Mouse (Mus musculus) erythroblast, embryonic 14.5 days (primary cell): Measurements from ENCODE around the gene Golt1b. TPM values are rescaled to one million over a fixed set of nuclear protein-coding genes. Genes with fewer than 3 reads are reported as not detected.

Experiments used
- H3K27me3 ChIP-seq: 2 replicates; pipeline ENCODE4 v1.6.1; 2012; ENCODE audit warnings: inconsistent platforms; ENCODE audit not compliant: control insufficient read depth
- H3K36me3 ChIP-seq: 2 replicates; pipeline ENCODE4 v1.6.1; 2012; ENCODE audit warnings: mild to moderate bottlenecking, inconsistent platforms; ENCODE audit not compliant: control insufficient read depth
- H3K4me1 ChIP-seq: 2 replicates; pipeline ENCODE4 v1.6.1; 2012; ENCODE audit warnings: inconsistent platforms; ENCODE audit not compliant: control insufficient read depth
- H3K4me3 ChIP-seq: replicated peaks from 2 replicates; pipeline ENCODE3; 2012; ENCODE audit warnings: moderate library complexity, mild to moderate bottlenecking, inconsistent platforms
- H3K9me3 ChIP-seq: 2 replicates; pipeline ENCODE4 v1.6.1; 2012; ENCODE audit warnings: low read length, inconsistent platforms, mixed read lengths; ENCODE audit not compliant: control insufficient read depth
- GATA1 ChIP-seq: IDR thresholded peaks from 2 replicates; pipeline ENCODE4 v1.6.1; 2012; ENCODE audit warnings: low read length, inconsistent platforms, mixed read lengths
- TAL1 ChIP-seq: IDR thresholded peaks from 3 replicates; pipeline ENCODE4 v1.6.1; 2012; ENCODE audit warnings: low read length, inconsistent platforms, mixed read lengths
- polyA plus RNA-seq: library from polyadenylated mRNA; stranded (reverse); fragments of >175 nt; gene quantifications from 2 replicates; pipeline ENCODE4 v1.2.3, GENCODE M21; 2012

The Golt1b gene
- polyA plus RNA-seq, 1 experiment: 2.0 TPM

DNA sequence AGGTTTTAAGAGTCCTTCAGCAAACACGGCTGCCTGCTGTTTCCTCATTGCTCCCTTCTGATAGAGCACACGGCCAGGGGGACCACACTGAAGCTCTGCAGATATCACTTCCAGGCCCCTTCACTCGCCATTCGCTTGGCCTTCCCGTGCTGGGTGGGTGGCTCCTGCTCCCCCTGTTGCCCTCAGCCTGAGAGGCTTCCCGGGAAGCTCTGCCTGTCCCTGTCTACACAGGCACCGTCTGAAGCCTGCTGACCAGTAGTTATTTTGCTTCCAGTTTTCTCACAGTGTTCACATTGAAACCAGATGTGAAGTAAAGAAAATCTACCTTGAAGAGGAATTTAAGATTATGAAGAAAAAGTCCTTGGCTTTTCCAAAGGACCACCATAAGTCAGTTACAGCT, 29.9 kb upstream of the Golt1b start:
- H3K4me3 ChIP-seq: no peak overlapping the region
- H3K4me1 ChIP-seq: no peaks in the 10 kb centered on the region; the same call in 1 of the 2 replicates
- no peaks in the 10 kb centered on the region for H3K9me3 ChIP-seq
- H3K36me3 ChIP-seq: peaks cover 54% of the 10 kb centered on the region
- TF ChIP-seq TAL1: no peak
- no peak for TF ChIP-seq GATA1
- H3K27me3 ChIP-seq: no peaks in the 10 kb centered on the region

DNA sequence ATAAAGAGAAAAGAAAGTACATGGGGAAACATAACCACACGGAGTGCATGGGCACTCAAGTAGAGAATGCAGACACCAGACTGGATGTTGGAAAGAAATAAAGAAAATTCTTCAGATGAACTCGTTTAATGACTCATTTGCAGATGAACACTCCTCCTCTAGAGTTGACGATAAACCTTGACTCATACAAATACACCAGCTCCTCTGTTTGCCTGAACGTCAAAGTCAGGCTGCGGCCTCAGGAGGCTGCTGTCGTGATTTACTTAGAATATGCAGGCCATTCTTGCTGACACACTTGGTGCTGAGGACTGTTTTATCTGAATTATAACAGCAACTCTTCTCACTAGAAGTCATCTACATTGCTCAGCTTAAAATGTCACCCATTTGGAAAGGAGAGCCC, 25.0 kb upstream of the Golt1b start:
- TF ChIP-seq GATA1 (no peak), TAL1 (no peak)
- no peaks in the 10 kb centered on the region for H3K9me3 ChIP-seq
- H3K4me1 ChIP-seq: no peaks in the 10 kb centered on the region
- peaks cover 84% of the 10 kb centered on the region for H3K36me3 ChIP-seq
- no peak overlapping the region for H3K4me3 ChIP-seq
- no peaks in the 10 kb centered on the region for H3K27me3 ChIP-seq

DNA sequence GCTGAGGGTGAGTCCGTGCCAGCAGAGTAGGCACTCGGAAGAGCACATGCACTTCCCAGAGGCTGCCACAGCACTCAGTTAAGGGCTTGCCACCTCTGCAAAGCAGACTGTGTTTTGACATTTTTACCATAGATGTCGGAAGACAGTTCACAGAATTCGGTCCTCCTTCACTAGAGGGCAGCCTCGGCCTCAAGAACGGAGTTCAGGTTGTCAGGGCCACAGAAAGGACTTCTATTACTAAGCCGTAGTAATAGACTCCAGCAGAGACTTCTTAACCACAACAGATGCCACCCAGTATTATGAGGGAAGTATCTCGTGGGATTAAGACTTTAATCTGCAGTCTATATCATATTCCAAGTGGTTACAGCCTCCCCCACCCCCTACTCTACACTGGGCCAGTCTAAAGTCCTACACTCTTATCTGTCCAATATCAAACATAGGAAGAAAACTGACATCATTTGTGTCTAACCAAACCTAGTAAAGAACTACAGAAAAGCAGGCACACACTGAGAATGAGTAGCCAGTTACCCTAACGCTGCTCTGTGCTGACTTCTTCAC, 23.9 kb upstream of the Golt1b start:
- Histone ChIP-seq H3K4me3 (no peak overlapping the region), H3K27me3 (no peaks in the 10 kb centered on the region), H3K9me3 (no peaks in the 10 kb centered on the region), H3K36me3 (peaks cover 90% of the 10 kb centered on the region), H3K4me1 (no peaks in the 10 kb centered on the region)
- TF ChIP-seq TAL1 (no peak), GATA1 (no peak)

DNA sequence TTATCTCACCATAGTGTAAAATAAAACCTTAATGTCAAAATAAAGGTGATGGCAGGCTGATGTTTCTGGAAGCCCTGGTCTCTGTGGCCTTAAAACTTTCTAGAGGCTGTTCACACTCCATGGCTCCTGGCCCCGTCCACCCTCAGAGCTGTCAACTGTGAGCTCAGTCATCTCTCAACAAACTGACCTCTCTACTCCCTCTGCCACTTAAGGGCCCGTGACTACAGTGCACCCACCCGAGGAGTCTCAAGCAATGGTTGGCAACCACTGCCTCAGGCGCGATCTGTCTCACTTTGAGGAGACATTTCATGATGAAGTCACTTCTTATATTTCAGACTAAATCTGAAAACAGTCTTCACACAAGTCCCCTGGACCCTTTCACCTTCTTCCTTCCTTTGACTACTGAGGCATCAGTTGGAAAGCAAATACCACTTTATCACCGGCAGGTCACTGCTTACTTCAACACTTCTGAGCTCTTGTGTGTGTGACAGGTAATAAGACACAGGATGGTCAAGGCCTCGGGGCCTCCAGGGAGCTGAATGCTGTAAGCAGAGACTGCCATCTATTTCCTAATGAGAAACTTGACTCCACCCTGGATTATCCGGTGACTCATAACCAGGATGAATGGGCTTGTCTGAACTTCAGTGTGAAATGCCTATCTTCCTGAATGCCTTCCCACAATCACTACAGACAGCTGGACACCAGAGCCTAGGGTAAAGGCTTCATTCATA, 21.1 kb upstream of the Golt1b start:
- Histone ChIP-seq H3K9me3 (no peaks in the 10 kb centered on the region), H3K4me3 (no peak overlapping the region), H3K27me3 (no peaks in the 10 kb centered on the region), H3K4me1 (no peaks in the 10 kb centered on the region), H3K36me3 (peaks cover 93% of the 10 kb centered on the region)
- TF ChIP-seq GATA1 (no peak), TAL1 (no peak)

DNA sequence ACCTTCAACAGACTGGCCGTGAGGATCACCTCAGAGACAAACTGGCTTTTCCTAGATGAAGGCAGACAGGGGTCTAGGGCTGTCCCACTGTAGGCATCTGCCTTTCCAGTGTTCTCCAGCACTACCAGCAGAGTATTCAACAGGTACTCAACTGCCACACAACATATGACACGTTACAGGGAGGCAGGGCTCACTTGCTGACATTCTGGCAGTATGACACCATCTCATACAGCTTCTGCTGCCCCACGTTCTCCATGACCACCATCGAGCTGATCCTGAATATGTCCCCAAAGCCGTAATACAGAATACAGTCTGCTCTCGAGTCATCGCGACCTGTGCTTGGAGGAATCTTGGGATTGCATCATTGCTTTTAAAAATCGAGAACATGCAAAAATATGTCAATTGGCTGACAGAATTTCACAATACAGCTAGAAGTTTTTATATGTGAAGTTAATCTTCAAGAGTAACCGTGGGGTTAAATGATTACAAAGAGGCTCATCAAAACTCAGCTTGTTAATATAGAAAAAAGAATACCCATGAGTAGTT, 20.5 kb upstream of the Golt1b start:
- no peak overlapping the region for H3K4me3 ChIP-seq

DNA sequence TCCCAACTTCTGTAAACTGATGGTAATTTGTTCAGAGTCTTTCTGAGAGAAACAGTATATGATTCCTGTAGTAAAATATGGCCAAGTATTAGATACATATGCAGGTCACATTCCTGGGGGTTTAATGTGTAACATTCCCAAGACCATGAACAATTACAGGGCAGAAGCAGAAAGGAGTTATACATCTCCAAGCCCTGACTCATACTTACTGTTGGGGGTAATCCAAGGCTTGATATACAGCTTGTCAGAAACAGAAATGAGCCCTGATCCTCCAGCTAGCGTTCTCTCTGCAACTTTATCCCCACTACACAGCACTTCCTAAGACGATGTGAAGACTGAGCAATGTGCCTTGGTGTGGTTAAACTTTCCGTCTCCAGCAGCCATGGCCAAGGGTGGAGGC, 19.5 kb upstream of the Golt1b start:
- H3K36me3 ChIP-seq: peaks cover 92% of the 10 kb centered on the region
- H3K4me1 ChIP-seq: no peaks in the 10 kb centered on the region

More for the DNA sequence above, 20.5 kb upstream of the Golt1b start:
- TF ChIP-seq TAL1 (no peak), GATA1 (no peak)
- Histone ChIP-seq H3K27me3 (no peaks in the 10 kb centered on the region), H3K4me1 (no peaks in the 10 kb centered on the region), H3K9me3 (no peaks in the 10 kb centered on the region), H3K36me3 (peaks cover 92% of the 10 kb centered on the region)

DNA sequence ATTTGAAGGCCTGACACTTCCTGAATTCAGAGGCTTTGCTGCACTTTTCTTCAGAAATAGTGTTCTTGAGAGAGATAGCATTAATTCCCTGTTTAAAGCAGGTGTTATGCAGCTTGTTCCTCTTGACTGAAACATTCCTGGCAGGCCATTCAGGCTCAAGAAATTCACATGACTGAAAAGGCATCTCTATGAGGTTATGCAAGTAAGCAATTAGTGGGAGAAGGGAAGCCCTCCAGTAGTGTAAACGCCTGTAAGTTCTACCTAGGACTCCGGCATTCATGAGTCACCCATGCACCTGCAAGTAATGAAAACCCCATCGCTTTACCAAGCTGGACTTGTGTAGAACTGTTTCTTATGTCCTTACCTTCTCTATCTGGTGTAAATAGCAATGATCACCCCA, 17.5 kb upstream of the Golt1b start:
- Histone ChIP-seq H3K4me3 (no peak overlapping the region), H3K9me3 (no peaks in the 10 kb centered on the region), H3K36me3 (peaks cover 96% of the 10 kb centered on the region), H3K27me3 (no peaks in the 10 kb centered on the region), H3K4me1 (no peaks in the 10 kb centered on the region)
- no peak for TF ChIP-seq GATA1

More for the DNA sequence above, 19.5 kb upstream of the Golt1b start:
- Histone ChIP-seq H3K4me3 (no peak overlapping the region), H3K9me3 (no peaks in the 10 kb centered on the region), H3K27me3 (no peaks in the 10 kb centered on the region)
- TF ChIP-seq GATA1: no peak
- TF ChIP-seq TAL1: no peak

DNA sequence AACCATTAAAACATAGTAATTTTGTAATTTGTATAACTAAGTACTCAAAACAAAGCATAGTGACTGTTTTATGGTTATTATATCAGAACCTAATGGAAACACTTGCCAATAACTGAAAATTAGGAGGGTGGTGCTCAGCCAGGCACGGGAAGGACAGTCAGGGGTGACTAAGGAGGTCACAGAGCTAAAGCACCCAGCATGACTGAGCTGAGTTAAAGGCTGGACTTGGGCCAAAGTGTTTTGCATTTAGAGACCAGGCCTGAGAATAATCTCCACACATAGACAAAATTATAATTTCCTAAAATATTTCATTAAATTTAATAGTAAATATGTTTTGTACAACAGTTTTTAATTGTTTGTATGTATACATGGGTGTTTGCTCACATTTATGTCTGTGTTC, 9.9 kb upstream of the Golt1b start:
- Histone ChIP-seq H3K27me3 (no peaks in the 10 kb centered on the region), H3K9me3 (0 out of 2 replicates have a peak, but pooled peaks cover 2% of the 10 kb centered on the region), H3K36me3 (peaks cover 83% of the 10 kb centered on the region), H3K4me1 (peaks cover 2% of the 10 kb centered on the region; the same call in 1 of the 2 replicates), H3K4me3 (no peak overlapping the region)
- TF ChIP-seq GATA1 (no peak), TAL1 (no peak)

DNA sequence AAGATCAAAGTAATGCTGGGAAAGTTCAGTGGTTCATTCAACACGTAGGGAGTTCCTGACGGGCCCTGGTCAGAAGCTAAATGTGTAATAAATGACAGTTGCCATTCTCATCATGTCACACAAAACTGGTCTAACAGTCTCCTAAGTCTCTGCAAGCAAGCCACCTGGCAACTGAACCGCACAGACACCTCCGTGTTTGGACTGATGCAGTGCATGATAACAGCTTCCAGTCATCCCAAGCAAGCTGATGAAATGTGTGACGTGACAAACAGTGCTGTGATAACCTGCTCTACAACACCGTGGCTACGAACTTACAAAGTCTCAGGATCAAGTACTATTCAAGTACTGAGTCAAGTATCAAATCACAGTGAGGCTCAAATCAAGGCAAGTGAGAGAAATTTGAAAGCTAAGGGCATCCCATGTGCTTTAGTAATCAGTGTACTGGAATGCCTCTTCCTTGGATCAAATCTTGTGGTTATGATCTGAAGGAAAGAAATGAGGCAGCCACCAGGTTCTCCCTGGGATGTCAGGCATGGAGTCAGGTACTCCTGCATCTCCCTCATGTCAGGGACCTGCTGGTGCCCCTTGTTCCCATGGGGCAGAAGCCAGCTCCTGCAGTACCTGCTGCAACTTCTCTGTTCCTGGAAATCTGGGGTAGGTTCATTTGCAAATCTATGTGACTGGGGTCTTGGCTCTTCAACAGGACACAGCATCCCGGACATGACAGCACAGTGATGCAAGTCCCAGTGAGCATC, 8.3 kb upstream of the Golt1b start:
- peaks cover 2% of the 10 kb centered on the region; the same call in 1 of the 2 replicates for H3K4me1 ChIP-seq
- H3K36me3 ChIP-seq: peaks cover 77% of the 10 kb centered on the region
- H3K9me3 ChIP-seq: 0 out of 2 replicates have a peak, but pooled peaks cover 2% of the 10 kb centered on the region
- no peaks in the 10 kb centered on the region for H3K27me3 ChIP-seq
- no peak overlapping the region for H3K4me3 ChIP-seq
- TF ChIP-seq GATA1: no peak
- TF ChIP-seq TAL1: no peak
